Mouse (Mus musculus): ENCODE data around the gene Izumo1. TPM values are rescaled to one million over a fixed set of nuclear protein-coding genes. Genes with fewer than 3 reads are reported as not detected.
A peak's percentile ranks its signal among the peaks of the same experiment; 100 is the strongest.

Gene Izumo1
- total and polyA plus RNA-seq, 2 experiments, result 0.09 to 0.13 TPM

DNA sequence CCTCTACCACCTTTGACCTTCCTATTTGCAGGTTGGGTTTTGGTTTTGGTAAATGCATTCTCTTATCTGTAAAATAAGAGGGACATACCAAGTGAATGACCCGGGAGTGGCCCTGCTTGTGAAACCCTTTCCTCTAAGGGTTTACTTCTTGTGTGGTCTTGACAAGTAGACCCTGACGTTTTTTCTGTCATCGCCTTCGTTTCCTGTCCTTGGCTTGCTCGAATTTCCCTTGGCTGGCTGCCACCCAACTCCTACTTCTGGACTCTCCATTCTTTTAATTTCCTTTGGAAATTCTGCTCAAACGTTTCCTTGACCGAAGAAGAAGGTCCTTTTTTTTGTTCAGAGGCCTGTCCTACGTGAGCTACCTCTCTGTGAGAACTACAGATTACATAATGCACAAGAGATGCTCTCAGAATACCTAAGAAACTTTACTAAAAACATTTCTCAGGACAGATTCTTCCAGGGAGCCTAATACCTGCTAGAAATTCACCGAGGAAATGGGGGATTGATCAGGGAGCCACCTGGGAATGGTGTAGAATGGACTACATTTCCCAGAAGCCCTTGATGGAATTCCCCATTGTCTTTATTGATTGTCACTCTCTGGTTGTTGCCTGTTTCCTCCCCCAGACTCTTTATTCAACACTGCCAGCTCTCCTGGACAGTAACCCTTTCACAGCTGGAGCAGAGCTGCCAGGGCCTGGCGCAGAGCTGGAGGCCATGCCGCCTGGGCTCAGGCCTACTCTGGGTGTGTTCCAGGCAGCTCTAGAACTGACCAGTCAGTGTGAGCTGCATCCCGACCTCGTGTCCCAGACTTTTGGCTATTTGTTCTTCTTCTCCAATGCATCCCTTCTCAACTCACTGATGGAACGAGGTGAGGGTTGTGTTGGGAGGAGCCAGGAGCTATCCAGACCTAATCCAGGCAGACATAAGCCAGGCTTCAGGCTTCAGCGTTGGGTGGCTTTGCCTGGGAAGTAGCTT is 14.4 kb downstream of the Izumo1 start:
- Histone ChIP-seq H3K4me1 (ENCODE audit: control insufficient read depth, insufficient read depth, low read length) (0 out of 2 replicates have a peak, but pooled peaks cover 2% of the 10 kb centered on the region), H3K27me3 (ENCODE audit: control insufficient read depth, insufficient read depth, low read length) (peaks cover 5% of the 10 kb centered on the region; the same call in 1 of the 2 replicates), H3K36me3 (ENCODE audit: control insufficient read depth, insufficient read depth, low read length) (peaks cover 2% of the 10 kb centered on the region; the same call in 1 of the 2 replicates), H3K9ac (ENCODE audit: low read depth, low read length) (no peak overlapping the region), H3K4me3 (ENCODE audit: insufficient read depth, low read depth, low read length) (no peak overlapping the region), H3K27ac (replicated peaks; ENCODE audit: insufficient read depth, low read depth, low read length) (no peak overlapping the region), H3K79me2 (ENCODE audit: control insufficient read depth, insufficient read depth, low read length) (no peaks in the 10 kb centered on the region)
- WGBS, result 80% methylated on average over 15 of the region's 15 CpGs
- no peak for DNase-seq (ENCODE audit: extremely low read depth, low read depth, low spot score)
- TF ChIP-seq POLR2A (IDR thresholded peaks at IDR 0.05; ENCODE audit: extremely low read depth, insufficient read depth, low read length), result no peak
- no peak for TF ChIP-seq CTCF (IDR thresholded peaks at IDR 0.05; ENCODE audit: low read depth, low read length)

DNA sequence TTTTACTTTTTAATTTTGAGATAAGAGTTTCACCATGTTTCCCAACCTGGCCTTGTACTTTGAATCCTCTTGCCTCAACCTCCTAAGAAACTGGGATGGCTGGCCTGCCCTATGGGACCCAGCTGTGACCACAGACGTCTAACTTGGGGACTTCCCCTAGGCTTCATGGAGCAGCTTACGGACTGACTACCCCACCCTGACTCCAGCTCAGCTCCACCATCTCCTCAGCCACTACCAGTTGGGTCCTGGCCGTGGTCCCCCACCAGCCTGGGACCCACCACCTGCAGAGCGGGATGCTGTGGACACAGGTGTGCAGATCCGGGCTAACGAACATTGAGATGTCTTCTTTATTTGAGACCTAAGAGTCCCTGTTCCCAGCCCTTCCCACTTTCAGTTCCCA is 16.1 kb downstream of the Izumo1 start:
- H3K9ac ChIP-seq (ENCODE audit: low read depth, low read length), result no peak overlapping the region
- no peak for TF ChIP-seq CTCF (IDR thresholded peaks at IDR 0.05; ENCODE audit: low read depth, low read length)
- no peak for TF ChIP-seq POLR2A (IDR thresholded peaks at IDR 0.05; ENCODE audit: extremely low read depth, insufficient read depth, low read length)
- no peak overlapping the region for H3K4me3 ChIP-seq (ENCODE audit: insufficient read depth, low read depth, low read length)
- H3K27ac ChIP-seq (replicated peaks; ENCODE audit: insufficient read depth, low read depth, low read length), result no peak overlapping the region
- peaks cover 2% of the 10 kb centered on the region; the same call in 1 of the 2 replicates for H3K36me3 ChIP-seq (ENCODE audit: control insufficient read depth, insufficient read depth, low read length)
- WGBS, result 95% methylated on average over 6 of the region's 6 CpGs
- 0 out of 2 replicates have a peak, but pooled peaks cover 2% of the 10 kb centered on the region for H3K4me1 ChIP-seq (ENCODE audit: control insufficient read depth, insufficient read depth, low read length)
- no peak for DNase-seq (ENCODE audit: extremely low read depth, low read depth, low spot score)
- no peaks in the 10 kb centered on the region for H3K79me2 ChIP-seq (ENCODE audit: control insufficient read depth, insufficient read depth, low read length)
- H3K27me3 ChIP-seq (ENCODE audit: control insufficient read depth, insufficient read depth, low read length), result no peaks in the 10 kb centered on the region

- peak; percentile 61 for DNase-seq (ENCODE audit: extremely low read depth, low read depth, low spot score)
- Histone ChIP-seq H3K4me3 (ENCODE audit: insufficient read depth, low read depth, low read length) (no peak overlapping the region), H3K27me3 (ENCODE audit: control insufficient read depth, insufficient read depth, low read length) (no peaks in the 10 kb centered on the region), H3K27ac (replicated peaks; ENCODE audit: insufficient read depth, low read depth, low read length) (no peak overlapping the region), H3K9ac (ENCODE audit: low read depth, low read length) (no peak overlapping the region), H3K4me1 (ENCODE audit: control insufficient read depth, insufficient read depth, low read length) (0 out of 2 replicates have a peak, but pooled peaks cover 2% of the 10 kb centered on the region), H3K79me2 (ENCODE audit: control insufficient read depth, insufficient read depth, low read length) (no peaks in the 10 kb centered on the region), H3K36me3 (ENCODE audit: control insufficient read depth, insufficient read depth, low read length) (peaks cover 2% of the 10 kb centered on the region; the same call in 1 of the 2 replicates)
- no peak for TF ChIP-seq POLR2A (IDR thresholded peaks at IDR 0.05; ENCODE audit: extremely low read depth, insufficient read depth, low read length)
- no peak for TF ChIP-seq CTCF (IDR thresholded peaks at IDR 0.05; ENCODE audit: low read depth, low read length)
- WGBS, result 32% methylated on average over 29 of the region's 29 CpGs
Observed at GRCm38 (mm10) chr7:45638623-45639401, 17.2 kb downstream of the Izumo1 start.

GRCm38 (mm10) chr7:45639561-45640027 is 18.0 kb downstream of the Izumo1 start, which contains the start of gene Mamstr:
Gene Mamstr, plus strand, starts transcription at chr7:45639977.
- H3K4me1 ChIP-seq (ENCODE audit: control insufficient read depth, insufficient read depth, low read length), result 0 out of 2 replicates have a peak, but pooled peaks cover 2% of the 10 kb centered on the region
- 61% methylated on average over 19 of the region's 19 CpGs for WGBS
- H3K79me2 ChIP-seq (ENCODE audit: control insufficient read depth, insufficient read depth, low read length), result no peaks in the 10 kb centered on the region
- peaks cover 3% of the 10 kb centered on the region; the same call in 1 of the 2 replicates for H3K27me3 ChIP-seq (ENCODE audit: control insufficient read depth, insufficient read depth, low read length)
- H3K36me3 ChIP-seq (ENCODE audit: control insufficient read depth, insufficient read depth, low read length), result peaks cover 2% of the 10 kb centered on the region; the same call in 1 of the 2 replicates
- H3K4me3 ChIP-seq (ENCODE audit: insufficient read depth, low read depth, low read length), result no peak within 1 kb of the TSS
- H3K27ac ChIP-seq (replicated peaks; ENCODE audit: insufficient read depth, low read depth, low read length), result no peak within 1 kb of the TSS
- DNase-seq (ENCODE audit: extremely low read depth, low read depth, low spot score), result no peak
- TF ChIP-seq POLR2A (IDR thresholded peaks at IDR 0.05; ENCODE audit: extremely low read depth, insufficient read depth, low read length), result no peak
- TF ChIP-seq CTCF (IDR thresholded peaks at IDR 0.05; ENCODE audit: low read depth, low read length), result no peak
- H3K9ac ChIP-seq (ENCODE audit: low read depth, low read length), result no peak within 1 kb of the TSS

- 80% methylated on average over 19 of the region's 19 CpGs for WGBS
- DNase-seq (ENCODE audit: extremely low read depth, low read depth, low spot score), result no peak
- Histone ChIP-seq H3K27ac (replicated peaks; ENCODE audit: insufficient read depth, low read depth, low read length) (no peak overlapping the region), H3K27me3 (ENCODE audit: control insufficient read depth, insufficient read depth, low read length) (peaks cover 3% of the 10 kb centered on the region; the same call in 1 of the 2 replicates), H3K36me3 (ENCODE audit: control insufficient read depth, insufficient read depth, low read length) (peaks cover 2% of the 10 kb centered on the region; the same call in 1 of the 2 replicates), H3K9ac (ENCODE audit: low read depth, low read length) (no peak overlapping the region), H3K4me1 (ENCODE audit: control insufficient read depth, insufficient read depth, low read length) (no peaks in the 10 kb centered on the region), H3K79me2 (ENCODE audit: control insufficient read depth, insufficient read depth, low read length) (no peaks in the 10 kb centered on the region), H3K4me3 (ENCODE audit: insufficient read depth, low read depth, low read length) (no peak overlapping the region)
- TF ChIP-seq CTCF (IDR thresholded peaks at IDR 0.05; ENCODE audit: low read depth, low read length) (no peak), POLR2A (IDR thresholded peaks at IDR 0.05; ENCODE audit: extremely low read depth, insufficient read depth, low read length) (no peak)
Observed at GRCm38 (mm10) chr7:45640191-45640957, 18.8 kb downstream of the Izumo1 start.
